Mouse (Mus musculus) hindlimb bud, embryonic 11.5 days (tissue): ENCODE measurements at regions not wholly inside any gene's neighbourhood (a gene's known extent, or its start where the extent isn't known, plus 50 kb on each side); places are given as distances from the start of the nearest gene placed in this dataset.
A peak's percentile ranks its signal among the peaks of the same experiment; 100 is the strongest.

Experiments used
- DNase-seq: peaks from one replicate; pipeline ENCODE4 v3.0.0-alpha.2; 2012; ENCODE audit warnings: low read depth, low spot score; ENCODE audit errors: extremely low spot score

GRCm38 (mm10) chr9:89532435-89532834, 90.5 kb downstream of the Minar1 start:
- DNase-seq = no peak

GRCm38 (mm10) chr9:89524137-89524536, 98.8 kb downstream of the Minar1 start:
- no peak for DNase-seq

GRCm38 (mm10) chr9:89523705-89524104, 99.2 kb downstream of the Minar1 start:
- DNase-seq = no peak

GRCm38 (mm10) chr9:89508407-89509101, 114.4 kb downstream of the Minar1 start:
- no peak for DNase-seq

DNA sequence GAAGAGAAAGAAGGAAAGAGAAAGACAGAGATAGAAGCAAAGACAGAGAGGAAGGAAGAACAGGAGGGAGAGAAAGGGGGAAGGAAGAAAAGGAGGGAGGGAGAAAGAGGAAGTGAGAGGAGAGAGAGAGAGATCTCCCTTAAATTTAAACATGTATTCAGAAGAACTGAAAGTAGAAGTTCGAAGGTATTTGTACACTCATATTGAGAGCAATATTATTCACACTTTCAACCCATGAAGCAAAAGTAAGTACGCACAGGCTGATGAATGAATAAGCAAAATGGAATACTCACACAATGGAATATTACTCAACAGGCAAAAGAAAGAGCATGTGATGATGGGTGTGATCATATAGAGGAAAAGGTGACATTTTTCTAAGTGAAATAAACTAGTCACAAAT, 120.8 kb downstream of the Minar1 start:
- no peak for DNase-seq

GRCm38 (mm10) chr9:89497399-89497749, 125.6 kb downstream of the Minar1 start:
- DNase-seq = no peak

DNA sequence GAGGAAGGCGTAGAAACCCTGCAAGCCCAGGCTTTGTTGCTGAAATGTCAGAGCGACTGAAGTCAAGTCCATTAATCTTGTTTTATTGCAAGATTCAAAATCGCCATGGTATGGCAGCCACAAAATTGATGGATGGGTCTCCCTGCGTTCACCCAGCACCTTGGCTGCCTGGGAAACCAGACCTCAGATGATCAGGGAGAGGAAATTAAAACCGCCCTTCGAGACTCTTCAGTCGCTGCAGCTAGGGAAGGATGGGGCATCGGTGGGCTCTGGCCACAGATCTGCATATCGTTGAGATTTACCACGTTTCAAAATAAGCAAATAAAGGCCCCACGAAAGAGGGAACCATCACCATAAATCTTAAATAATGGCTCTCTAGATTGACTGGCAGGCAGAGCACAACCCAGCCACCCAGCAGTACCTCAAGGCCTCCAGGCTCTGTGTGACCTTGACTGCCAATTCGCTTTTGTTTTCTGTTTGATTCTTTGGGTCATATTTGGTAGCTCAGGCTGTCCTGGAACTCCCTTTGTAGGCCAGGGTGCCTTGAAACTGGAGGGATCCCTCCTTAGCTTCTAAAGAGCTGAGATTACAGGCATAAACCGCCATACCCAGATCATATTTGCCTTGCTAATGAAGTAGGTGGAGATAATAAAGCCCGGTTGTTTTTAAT, 126.1 kb downstream of the Minar1 start:
- DNase-seq = peak; percentile 42

DNA sequence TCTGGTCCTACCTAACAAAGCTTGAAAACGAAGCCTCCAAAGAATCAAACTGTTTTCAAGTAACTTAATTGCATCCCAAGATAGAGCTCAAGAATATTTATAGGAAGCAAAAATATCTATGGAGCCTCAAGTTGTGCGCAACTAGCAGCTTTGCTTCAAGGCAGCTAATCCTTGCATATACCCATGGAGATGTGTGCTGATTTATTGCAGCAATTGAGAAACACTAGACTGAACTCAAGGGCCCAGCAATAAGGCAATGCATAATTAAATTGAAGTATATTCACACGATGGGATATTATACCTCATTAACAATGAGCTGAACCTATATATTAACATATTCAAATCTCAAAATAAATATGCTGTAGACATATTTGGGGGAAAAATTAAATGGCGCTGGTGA, 135.3 kb downstream of the Minar1 start:
- DNase-seq = no peak

- DNase-seq = no peak
These were observed 143.5 kb downstream of the Minar1 start for GRCm38 (mm10) chr9:89479406-89479805.

- DNase-seq = peak; percentile 26
These were observed 161.7 kb downstream of the Minar1 start for GRCm38 (mm10) chr9:89461190-89461589.

DNA sequence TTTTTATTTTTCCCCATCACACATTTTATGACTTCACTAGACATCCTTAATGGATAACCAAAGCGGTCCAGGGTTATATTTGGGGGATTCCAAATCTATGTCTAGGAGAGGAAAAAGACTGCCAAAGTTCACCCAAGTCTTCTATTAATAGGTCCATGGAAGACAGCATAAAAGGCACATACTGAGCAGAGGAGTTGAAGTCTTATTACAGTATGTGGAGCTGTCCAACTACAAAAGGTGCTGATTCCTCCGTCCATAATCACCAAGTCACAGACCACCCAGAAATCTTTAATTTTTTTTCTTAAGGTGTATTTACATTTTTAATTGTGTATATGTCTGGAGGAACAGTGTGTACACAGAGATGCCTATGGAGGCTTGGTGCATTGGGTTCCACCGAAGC, 166.3 kb downstream of the Minar1 start:
- no peak for DNase-seq

- DNase-seq = no peak
These were observed 173.3 kb downstream of the Minar1 start for GRCm38 (mm10) chr9:89449656-89450055.
